Mouse (Mus musculus) urinary bladder, postnatal 25 days (tissue): Measurements from ENCODE around the gene Catsperd.
A peak's percentile ranks its signal among the peaks of the same experiment; 100 is the strongest.

Experiments used
- DNase-seq: peaks from one replicate; pipeline ENCODE4 v3.0.0; 2022; ENCODE audit warnings: low spot score

The Catsperd gene

DNA sequence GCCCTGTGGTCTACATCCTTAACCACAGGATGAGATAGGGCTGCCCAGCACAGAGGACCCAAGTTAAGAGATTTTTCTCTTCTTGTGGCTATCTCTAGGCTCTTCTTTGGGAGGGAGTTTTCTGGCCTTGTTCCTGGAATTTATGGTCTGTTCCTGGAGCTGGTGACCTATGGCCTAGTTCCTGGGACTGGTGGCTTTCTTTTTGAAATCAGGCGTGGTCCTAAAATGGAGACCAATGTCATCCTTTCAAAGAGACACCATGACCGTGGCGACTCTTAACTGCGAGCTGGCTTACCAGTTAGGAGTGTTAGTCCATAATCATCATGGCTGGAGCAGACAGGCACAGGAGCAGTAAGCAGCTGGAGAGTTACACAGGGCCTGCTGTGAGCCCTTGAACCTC is 38.4 kb downstream of the Catsperd start:
- no peak for DNase-seq

DNA sequence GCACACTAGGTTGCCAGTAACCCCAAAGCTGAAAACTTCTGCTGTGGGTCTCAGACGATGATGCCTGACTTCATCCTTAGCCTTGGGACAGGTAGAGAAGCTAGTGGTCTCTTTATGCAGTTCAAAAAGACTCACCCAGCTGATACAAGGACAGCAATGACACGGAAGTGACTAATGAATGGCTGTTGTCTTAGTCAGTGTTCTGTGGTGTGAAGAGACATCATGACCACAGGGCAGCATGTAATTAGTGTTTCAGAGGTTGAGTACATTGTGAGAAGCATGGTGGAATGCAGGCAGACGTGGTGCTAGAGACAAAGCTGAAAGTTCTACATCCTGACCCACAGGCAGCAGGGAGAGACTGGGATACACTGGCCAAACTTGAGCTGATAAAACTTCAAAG is 39.6 kb downstream of the Catsperd start:
- no peak for DNase-seq

DNA sequence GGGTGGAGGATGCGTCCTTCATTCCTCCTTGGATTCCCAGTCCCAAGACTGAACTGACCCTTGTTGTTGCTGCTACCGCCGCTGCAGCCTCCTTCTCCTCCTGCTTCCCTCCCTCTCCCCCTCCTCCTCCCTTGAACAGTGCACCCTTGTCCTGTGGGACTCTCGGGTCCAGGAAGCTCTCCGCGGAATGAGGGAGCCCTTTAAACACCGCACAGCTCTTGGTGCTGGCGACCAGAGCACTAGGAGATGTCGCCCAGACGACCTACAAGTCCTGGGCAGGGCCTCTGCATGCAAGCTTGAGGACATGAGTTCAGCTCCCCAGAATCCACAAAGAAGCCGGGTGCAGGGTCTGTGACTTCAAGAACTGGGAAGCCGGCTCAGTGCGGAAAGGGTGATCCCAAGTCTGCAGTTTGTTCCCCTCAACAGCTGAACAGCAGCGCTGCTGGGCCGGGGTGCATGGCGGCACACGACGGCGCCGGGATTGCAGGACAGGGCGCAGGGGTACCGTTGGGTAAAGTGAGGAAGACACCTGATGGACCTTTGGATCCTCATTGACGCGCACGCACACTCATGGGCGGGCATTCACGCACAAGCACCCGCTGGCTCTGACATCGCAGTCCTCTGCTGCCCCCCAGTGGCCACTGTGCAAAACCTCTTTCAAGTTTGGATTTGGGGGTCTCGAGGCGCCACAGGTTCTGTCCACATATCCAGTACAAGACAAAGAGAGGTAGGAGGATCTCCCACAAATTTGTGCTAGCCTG is 40.6 kb downstream of the Catsperd start:
- DNase-seq, result peak; percentile 86

DNA sequence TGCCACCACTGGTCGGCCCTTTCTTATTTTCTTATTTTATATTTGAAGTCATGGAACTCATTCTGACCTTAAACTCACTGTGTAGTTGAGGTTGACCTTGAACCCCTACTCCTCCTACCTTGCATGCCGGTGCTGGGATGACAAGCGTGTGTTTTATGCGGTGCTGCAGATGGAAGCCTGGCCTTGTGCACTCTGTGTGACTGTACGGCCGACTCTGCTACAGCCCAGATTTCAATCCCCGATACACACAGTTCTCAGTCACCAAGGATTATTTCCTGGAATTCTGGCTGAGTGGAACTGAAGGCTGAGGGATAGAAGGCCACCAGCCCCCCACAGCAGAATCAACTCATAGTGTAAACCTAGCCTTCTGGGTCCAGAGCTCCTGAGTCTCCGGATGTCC is 41.8 kb downstream of the Catsperd start:
- no peak for DNase-seq

DNA sequence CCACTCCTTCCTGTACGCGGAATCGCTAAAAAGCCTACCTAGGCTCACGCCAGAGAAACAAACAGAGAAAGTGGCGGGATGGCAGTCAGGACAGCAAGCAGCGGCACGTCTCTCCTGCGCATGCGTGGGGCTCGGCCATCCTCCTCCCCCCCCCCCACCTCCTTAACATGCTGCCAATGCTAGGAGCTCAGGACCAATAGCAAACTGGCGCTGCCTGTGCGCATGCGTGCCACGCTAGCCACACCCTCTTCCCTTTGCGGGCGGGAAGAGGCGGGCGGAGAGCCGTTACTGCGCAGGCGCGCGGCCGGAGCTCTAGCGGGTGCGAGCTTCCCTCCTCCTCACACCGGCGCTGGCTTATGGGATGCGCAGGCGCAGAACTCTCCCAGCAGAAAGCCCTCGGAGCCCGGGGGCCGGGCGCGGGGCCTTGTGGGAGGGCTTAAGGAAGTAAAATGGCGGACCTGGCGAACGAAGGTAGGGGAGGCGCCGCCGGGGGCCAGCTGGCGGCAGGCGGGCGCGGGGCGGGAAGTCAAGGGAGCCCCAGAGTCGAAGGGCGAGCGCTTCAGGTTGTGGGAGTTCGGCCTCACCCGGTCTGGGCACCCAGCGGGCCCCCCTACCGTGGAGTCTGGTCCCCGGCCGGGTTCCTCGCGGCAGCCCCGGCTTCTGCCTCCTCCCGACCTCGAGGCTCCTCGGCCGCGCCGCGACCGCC is 45.2 kb downstream of the Catsperd start, which contains the start of gene Ranbp3:
Ranbp3 (plus strand) TSS at position 354 of the 706 bp plus-strand sequence.
- DNase-seq, result peak; percentile 98

DNA sequence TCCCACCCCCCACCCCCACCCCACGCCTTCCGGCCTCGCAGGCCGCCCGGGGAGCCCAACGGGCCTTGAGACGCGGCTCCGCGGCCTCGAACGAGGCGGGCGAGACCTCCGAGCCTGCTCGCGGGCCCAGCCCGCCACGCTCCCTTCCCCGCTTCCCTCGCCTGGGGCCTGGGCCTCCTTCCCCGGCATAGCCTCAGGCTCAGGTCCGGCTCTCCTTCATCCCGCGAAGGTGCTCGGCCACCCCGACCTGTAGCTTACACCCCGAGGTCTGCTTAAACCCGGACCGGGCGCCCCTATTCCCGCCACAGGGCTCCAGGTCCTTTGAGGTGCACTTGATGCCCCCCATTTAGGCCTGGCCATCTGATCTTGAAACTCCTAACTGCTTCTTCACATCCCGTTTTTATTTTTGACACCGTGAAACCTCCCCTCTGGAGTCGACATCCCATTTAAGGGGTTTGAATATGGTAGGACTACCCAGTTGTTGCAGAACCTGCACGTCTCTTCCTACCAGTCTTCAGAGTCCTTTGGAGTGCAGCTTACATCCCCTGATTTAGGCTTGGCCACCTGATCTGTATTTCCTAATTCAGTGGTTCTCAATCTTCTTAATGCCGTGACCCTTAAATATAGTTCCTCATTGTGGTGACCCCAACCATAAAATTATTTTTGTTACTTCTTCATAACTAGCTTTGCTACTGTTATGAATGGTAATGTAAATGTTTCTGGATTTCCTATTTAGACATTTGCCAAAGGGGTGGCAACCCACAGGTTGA is 45.9 kb downstream of the Catsperd start:
- DNase-seq, result no peak

DNA sequence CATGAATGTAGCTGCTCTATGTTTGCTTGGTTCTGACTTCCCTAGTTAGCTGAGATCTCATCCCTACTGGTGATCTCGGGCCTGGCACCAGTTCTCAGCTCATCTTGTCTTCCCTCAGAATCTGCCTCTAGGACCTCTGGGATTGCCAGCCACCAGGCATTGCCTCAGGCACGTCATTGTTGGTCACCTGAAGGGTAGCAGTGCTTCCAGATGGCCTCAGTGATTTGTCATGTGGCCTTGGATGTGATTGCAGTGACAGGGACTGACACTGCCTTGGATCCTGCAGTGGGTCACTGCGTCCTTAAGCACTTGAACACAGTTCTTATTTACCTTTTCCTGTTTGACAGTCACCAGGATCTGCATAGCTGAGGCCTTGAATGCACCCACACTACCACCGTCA is 53.8 kb downstream of the Catsperd start:
- DNase-seq, result no peak

DNA sequence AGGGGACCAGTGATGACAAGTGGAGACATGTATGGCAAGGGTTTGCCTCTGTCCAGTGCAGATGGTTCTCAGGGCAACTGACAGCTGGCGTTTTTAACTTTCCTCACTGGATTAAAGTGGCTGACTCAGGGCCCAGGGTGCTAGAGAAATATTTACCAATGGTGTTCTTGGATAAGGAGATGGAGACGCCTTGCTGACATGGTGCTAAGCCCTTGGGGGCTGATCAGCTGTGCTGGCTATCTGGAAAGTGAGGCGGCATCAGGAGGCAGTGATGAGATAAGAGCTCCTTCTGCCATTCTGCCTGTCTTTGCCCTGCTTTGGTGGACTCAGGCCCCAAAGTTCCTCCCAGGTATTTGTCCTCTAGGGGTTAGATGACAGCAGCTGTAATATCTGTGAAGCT is 54.9 kb downstream of the Catsperd start:
- no peak for DNase-seq

DNA sequence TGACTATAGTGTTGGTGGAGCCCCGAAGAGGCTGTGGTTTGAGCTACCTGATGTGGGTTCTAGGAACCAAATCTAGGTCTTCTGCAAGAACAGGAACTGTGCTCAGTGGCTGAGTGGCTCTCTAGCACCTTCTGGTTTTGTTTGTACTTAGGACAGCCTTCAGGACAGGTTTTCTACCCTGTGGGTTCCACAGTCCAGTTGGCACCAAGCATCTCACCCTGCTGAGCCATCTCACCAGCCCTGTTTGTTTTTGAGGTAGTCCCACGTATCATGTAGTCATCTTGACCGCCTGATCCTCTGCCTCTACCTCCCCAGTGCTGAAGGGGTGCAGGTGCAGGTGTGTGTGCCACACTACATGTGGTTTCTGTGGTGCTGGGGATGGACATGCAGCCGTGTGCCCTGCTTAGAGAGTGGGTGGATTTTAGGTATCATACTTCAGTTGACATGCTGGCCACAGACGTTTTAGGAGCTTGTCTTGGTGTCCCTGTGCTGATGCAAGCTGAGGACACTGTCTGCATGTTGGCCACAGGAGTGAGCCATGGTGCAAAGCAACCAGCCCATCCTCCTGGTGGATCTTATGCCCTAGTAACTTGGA is 55.7 kb downstream of the Catsperd start:
- DNase-seq, result no peak

DNA sequence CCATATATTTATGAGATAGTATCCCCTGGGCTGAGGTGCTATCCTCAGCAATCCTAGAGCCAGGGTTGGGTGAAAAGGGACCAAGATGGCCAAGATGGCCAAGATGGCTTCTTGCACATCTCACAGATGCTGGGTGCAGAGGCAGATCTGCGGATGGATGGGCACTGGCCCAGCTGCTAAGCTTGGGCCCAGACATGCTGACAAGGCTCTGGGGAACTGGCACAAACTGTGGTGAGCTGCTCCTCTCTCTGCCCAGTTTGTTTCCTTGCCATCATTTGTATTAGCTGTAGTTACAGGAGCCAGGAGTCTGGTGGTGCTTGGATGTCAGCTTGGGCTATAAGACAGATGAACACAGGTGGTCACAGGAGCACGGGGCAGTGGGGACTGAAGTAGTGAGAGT is 56.7 kb downstream of the Catsperd start:
- no peak for DNase-seq

DNA sequence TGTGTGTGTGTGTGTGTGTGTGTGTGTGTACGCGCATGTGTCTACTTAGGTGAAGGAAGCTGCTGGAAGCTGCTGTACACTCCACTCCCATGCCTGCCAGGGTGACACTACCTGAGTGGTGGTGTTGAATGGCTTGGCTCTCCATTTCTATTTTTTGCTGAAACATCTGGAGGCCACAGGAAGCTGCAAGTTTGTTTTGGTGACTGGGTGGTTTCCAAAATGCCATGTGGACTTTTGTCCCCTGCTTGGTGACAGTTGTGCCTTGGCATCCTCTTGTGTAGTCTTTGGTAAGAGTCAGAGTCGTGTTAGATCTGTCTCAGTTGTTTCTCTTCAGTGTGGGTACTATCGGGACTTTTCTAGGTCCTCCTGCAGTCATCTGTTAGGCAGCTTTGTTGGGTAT is 58.9 kb downstream of the Catsperd start:
- no peak for DNase-seq

DNA sequence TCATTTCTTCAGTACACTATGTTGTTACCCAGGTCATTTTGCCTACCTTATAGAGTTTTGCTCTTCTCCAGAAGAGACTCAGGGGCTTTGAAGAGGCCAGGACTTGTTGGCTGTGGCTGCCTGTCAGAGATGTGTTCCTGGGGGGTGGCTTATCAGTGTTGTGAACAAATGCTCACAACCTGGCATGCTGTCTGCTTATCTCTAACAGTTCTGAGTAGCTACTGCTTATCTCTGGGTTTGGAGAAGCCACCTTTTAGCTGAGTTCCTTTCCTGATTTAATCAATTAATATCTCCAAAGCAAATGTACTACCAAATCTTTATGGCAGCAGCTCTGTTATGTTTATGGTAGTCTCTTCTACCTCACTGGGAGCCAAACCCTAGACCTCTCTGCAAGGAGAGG is 60.1 kb downstream of the Catsperd start:
- no peak for DNase-seq

DNA sequence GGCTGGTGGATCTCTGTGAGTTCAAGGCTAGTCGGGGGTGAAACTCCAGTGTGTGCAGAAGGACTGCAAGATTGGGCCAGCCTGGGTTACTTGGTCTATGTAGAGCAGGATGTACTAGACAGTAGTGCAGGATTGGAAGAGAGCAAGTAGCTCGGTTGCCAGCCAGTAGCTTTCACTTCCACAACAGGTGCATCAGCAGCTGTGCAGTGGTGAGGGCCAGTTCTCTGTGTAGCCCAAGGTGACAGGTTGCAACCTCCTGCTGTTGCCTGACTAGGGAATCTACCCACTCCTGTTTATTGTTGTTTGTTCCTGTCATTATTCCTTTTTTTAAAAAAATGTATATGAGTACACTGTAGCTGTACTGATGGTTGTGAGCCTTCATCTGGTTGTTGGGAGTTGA is 60.7 kb downstream of the Catsperd start:
- DNase-seq, result no peak

DNA sequence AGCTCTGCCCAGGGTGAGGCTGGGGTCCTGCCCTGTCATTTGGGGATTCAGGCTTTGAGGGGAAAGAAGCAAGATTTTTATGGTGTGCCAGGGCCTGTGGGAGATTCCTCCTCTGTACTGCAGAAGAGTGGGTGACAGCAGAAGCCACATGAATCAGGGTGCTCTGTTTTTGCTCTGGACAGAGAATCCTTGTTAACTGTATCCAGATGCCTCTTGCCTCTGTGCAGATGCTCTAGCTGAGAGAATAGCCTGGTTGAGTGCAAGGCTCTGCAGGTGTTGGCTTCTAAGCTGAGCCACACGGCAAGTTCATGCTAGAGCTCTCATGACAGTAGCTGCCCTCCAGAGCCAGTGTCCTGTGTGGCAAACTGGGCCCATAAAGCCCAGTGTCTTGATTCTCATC is 65.5 kb downstream of the Catsperd start:
- no peak for DNase-seq

DNA sequence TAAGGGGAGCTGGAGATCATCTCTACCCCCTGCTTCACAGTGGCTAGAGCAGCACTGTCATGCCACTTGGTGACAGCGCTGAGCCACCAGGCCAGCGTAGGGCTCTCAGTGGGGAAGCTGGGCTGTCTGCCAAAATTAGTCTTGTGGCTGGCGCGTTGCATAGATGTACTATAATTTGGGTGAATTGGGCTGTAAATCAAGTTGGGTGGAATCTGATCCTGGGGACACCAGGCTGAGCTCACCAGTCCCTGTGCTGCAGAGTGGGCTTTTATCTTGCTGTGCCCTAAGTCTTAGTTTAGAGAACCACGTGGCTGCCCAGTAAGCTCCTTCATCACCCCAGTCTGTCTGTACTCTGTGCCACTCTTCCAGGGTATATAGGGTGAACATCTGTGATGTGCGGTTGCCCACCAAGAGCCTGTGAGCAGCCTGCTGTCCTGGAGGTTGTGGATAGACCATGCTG is 65.9 kb downstream of the Catsperd start:
- no peak for DNase-seq

DNA sequence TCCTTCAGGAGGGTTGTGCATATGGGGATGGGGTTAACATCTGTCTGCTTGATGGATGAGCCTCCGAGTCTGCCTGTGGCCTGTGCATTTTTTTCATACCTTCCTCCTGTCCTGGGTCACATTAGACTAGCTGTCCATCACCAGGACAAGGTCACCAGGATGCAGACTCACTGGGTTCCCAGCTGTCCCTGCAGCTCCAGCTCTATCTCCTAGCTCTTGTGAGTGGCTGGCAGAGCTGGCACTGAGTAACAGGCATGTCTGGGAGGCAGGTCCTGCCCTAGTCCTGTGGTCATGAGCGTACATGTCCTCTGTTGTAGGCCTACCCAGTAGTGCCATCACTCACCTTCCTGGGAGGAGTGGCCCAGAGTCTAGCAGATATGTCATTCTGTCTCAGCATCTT is 72.5 kb downstream of the Catsperd start:
- DNase-seq, result no peak

DNA sequence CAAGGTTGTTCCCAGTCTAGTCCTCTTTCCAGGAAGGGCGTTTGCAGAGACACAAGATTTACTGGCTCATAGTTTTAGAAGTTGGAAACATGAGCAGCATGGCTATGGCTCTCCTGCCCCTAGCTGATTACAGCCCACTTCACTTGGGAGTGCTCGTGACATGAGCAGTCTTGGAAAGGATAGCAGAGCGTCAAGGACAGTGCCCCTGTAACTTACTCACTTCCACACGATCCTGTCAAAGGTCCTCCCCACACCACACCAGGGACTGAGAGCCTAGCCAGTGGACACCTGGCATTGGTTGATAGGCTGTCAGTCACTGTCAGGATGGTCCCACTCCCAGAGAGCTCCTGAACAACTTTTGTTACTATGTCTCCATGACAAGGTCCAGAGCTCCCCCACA is 75.1 kb downstream of the Catsperd start:
- DNase-seq, result no peak

DNA sequence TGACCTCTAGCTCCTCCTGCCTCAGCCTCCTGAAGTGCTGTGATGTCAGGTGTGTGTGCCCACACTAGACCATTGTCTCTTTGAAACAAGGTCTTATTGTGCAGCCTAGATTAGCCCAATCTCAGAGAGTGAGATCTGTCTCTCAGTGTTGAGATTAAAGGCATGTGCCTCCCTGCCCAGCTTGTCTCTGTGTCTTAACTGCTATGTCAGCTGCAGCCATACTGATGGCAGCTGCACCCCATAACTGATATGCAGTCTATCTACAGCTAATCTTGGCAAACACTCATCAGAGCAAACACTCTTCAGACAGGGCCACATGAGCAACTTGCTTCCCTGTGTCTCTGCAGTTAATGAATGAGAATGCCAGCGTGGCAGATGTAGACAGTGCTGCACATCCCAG is 78.6 kb downstream of the Catsperd start:
- no peak for DNase-seq

DNA sequence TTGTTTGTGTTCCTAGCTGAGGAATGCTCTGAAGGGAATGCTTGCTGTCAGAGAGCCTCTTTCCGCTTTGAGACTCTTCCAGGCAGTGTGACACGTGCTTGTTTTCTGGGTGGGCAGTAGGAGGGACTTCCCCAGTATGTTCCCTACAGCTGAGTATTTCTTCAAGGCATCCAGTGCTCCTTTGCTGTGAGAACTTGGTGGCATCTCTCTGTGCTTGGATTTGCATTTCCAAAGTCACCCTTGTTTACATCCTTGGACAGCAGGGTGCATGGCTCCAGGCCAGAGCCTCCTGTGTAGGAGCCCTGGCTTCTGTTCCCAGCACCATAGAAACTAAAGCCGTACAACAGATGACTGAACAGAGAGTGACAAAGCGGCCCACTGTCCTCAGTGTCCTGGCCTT is 80.7 kb downstream of the Catsperd start:
- DNase-seq, result no peak

DNA sequence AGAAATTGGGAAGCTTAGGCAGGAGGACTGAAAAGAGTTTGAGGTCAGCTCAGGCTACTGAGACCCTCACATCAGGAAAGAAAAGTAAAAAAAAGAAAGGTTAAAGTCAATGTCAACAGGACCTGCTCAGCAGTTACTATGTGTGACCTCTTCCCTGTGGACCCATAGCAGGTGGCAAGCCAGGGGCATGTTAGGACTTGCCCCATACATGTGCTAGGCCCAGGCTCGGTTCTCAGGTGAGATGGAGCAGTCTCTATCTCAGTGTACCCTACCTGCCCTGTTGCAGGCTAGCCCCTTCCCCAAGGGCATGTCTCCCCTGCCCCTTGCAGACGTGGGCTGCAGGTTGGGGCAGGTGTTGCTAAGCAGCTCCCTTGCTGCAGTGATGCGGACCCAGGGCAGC is 81.8 kb downstream of the Catsperd start:
- no peak for DNase-seq
